Mouse (Mus musculus): Measurements from ENCODE around the gene Trpc2.
"Not testable (repeated sequence)": the region's sequence is repeated elsewhere in the genome, so short reads cannot be mapped to it uniquely, and the experiment has no call there.

Gene Trpc2

DNA sequence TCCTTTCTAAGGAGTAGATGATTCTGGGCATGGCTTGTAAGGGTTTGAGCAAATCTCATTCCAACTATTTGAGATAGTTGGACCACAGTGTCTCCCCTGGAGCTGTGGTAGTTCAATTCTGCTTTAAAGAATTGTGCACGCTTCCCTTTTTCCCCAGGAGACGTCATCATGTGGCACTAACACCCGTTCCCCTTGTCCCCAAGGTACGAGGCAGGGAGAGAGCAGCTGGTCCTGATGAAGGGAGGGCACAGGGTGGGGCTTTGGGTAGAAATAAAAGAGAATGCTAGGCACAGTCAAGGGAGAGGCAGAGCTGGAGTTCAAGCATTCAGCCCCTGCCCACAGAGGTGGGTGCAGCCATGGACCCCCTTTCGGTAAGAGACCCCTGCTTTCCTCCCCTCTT, at the start of gene Trpc2:
Gene Trpc2 (plus strand): TSS at position 301 of the 400 bp plus-strand sequence.
- DNase-seq (ENCODE audit: low spot score in 2 of 2), result no peak

DNA sequence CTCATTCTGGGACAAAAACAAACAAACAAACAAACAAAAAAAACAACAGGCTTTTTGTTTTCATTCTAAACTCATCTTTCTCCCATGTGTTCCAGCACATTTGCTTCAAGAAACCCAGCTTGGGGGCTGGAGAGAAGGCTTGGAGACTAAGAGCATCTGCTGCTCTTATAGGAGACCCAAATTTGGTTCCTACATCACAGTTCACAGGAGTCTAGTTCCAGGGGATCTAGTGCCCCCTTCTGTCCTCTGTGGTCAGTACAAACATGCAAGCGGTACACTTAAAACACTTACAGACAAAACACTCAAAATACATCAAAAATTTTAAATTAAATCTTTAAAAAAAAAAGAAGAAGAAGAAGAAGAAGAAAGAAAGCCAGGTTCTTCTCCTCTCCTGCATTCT, 48.0 kb upstream of the Trpc2 start:
- DNase-seq (ENCODE audit: low spot score in 2 of 2), result no peak

DNA sequence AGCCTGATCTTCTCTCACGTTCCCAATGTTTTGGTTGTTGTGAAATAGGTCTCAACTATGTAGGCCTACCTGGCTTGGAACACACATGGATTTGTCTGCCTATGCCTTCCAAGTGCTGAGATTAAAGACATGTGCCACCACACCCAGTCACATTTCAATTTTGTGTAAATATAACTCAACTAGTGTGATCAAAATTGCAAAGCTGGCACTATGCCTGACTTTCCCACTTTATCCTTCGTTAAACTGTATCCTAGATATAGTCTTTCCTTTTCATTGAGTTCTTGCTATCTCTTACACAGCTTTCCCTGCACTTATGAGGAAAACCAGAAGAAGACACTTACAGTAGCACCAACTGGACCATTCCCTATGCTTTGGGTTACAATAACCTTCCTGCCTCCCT, 47.4 kb upstream of the Trpc2 start:
- DNase-seq (ENCODE audit: low spot score in 2 of 2), result no peak

DNA sequence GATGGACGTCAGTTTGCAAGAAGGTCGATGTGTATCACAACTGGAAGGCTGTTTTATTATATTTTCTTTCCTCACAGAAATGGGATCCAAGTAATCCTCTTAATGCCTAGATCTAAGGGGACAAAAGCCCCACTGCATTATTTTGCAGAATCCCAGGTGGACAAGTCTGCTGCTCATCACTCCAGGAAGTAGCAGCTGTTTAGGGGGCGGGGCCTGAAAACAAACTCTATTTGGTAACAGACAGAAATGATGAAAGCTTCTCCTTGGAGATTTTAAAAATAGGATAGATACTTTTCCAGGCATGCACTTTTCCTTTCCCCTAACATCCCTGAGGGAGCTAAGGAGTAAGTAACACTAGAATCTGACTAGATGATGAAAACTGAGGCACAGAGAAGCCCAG, 45.6 kb upstream of the Trpc2 start:
- no peak for DNase-seq (ENCODE audit: low spot score in 2 of 2)

DNA sequence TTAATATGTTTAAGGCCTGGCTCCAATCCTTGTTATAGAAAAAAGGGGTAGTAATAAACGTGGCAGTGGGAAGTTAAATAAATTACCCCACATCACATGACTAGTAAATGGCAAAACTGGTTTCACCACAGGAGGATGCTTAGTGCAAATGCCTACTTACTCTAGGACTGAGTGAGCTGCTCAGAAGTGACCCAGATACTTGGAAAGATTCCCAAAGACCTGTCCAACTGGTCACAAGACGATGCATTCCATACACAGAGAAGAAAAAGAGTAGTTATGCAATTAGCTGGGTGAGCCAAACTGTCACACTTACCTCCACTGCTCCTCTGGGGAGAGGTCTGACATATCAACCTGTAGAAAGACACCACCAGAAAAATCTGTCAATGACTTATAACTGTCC, 40.6 kb upstream of the Trpc2 start:
- DNase-seq (ENCODE audit: low spot score in 2 of 2), result no peak

DNA sequence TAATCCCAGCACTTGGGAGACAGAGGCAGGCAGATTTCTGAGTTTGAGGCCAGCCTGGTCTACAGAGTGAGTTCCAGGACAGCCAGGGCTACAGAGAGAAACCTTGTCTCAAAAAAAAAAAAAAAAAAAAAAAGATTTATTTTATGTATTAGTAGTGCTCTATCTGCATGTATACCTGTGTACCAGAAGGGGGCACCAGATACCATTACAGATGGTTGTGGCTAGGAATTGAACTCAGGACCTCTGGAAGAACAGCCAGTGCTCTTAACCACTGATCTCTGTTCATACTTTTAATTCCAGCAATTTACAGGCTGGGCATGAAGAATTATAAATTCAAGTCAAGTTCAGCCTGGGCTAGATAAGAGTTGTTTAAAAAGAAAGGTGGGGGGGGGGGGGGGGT, 34.4 kb upstream of the Trpc2 start:
- DNase-seq (ENCODE audit: low spot score in 2 of 2), result not testable (repeated sequence)

DNA sequence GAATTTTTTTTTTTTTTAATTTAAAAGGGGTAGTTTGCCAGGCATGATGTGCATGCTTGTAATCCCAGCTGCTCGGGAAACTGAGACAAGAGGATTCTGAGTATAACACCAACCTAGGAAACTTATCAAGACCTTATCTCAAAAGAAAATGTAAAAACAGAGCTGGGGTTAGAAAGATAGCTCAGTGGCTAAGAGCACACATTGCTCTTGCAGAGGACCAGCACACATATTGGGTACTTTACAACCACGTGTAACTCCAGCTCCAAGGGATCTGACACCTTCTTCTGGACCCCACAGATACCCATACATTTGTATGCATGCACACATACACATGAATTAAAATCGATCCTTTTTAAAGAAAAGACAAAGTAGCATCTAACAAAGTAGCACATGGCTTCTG, 21.6 kb upstream of the Trpc2 start:
- DNase-seq (ENCODE audit: low spot score in 2 of 2), result no peak

DNA sequence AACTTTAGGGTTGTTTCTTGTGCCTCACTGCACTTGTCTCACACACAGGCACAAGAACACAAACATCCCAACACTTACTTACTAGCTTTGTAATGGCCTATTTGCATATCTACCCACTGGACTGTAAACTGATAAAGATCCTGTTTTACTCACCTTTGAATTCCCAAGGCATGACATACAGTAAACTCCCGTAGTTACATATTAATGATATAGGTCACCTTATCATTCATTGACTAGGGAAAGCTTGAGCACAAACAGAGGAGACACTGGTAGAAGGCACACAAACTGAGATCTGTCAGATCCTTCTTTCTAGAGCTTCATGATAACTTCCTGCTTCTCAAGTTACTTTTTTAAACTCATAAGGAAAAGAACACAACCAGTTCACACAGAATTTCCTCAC, 20.7 kb upstream of the Trpc2 start:
- no peak for DNase-seq (ENCODE audit: low spot score in 2 of 2)

DNA sequence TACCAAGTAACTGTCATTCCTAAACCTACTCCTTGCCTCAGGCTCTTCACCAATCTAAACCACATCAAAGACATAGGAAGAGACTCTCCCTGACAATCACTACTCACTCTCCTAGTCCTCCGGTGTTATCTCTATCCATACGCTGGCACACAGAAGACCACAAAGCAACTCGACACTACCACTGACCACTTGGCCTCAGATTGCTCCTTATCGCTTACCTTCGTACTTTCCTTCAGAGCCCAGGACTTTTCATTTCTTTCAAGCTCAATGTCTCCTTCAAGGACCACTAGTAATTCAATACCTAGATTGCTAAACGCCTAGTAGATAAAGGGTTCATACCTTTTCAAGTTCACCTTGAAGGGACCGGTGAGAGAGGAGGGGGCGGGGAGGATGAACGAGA, 19.0 kb upstream of the Trpc2 start:
- DNase-seq (ENCODE audit: low spot score in 2 of 2), result no peak

DNA sequence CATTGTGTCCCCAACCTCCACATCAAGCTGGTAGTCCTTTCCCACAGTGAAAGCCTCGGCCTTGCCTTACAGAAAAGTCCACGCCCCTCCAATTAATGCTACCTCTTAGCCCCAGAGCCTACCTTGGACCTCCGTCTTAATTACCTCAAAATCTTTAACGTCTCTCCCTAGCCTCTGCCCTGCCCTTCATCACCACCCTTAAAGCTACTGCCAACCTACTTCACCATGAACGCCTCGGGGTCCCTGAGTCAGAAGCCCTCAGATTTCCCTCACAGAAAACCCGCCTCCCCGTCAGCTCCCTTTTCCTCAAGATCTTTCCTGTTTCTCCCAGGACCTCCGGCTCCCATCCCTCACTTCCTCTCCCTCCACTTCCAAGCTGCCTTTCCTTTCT, 18.3 kb upstream of the Trpc2 start:
- DNase-seq (ENCODE audit: low spot score in 2 of 2), result no peak

DNA sequence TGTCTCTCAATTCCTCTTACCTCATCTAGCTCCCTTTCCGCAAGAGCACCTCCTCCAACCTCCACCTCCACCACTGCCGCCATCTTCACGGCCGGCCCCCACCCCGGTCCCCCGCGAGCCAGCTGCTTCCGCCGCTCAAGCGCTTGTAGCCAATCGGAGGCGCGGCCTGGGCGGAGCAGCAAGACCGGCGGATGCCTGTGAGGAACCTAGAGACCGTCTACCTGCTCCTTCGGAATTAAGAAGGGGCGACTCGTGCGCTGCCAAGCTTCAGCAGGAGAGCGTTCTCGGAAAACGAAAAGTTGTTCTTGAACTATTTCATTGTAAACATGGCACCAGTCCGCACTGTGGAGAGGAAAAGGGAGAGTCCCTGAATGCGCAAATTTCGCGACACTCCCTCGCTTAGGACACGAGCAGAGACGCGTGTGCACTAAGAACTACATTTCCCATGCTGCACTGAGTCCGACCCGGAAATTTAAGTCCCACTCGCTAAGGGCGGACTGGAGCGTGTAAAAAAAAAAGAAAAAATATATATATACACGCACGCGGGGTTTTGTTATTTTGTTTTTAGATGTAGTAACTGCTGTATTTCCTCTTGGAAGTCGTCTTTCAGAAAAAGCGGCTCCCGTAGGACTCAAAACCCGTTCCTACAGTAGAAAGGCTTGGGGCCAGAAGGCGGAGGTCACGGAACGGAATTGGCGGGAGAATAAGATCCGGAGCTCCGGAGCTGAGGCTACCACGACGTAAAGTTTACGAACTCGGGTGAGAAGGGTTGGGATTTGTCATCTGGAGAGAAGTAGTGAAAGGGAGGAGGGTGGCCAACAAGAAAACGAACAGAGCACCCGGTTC, 17.6 kb upstream of the Trpc2 start, which contains the start of the genes Rnf121, Xndc1 and Xntrpc:
Gene Rnf121 (minus strand): TSS at position 424 of the 846 bp plus-strand sequence.
Gene Xndc1 (plus strand): TSS at position 466 of the 846 bp plus-strand sequence.
Gene Xntrpc (plus strand): TSS at position 668 of the 846 bp plus-strand sequence.
- DNase-seq (ENCODE audit: low spot score in 2 of 2), result peak; percentile 79 to 86

DNA sequence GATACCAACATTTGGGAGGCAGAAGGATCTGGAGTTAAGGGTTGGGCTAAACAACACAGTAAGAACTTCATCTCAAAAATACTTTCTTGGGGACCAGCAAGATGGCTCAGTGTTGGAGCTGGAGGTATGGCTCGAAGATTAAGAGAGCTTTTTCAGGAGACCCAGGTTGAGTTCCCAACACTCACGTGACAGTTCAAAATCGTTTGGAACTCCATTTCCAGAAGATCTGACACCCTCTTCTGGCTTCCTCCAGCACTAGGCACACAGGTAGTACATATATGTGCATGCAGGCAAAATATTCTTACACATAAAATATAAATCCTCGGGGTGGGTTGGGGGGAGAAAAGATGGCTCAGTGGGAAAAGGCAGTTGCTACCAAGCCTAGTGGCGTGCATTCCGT, 16.6 kb upstream of the Trpc2 start:
- DNase-seq (ENCODE audit: low spot score in 2 of 2), result no peak

DNA sequence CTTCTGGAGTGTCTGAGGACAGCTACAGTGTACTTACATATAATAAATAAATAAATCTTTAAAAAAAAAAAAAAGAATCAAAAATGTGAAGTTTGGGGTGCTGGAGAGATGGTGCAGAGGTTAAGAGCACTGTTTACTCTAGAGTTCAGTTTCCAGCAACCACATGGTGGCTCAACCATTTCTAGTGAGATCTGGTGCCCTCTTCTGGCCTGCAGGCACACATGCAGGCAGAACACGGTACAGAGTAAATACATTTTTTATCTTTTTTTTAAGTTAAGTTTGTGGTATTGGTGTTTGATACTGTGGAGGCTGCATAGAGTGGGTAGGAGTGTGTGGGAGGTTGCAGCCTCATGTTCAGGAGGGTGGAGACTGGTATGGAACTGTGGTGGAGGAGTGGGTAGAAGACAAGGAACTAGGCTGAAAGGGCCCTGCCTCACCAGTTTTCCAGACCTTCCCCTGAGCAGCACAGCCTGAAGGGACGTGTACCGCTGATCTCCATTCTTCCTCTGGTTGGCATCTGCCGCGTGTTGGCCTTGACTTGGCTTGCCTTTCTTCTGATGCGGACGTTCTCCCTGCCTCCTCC, 6.1 kb upstream of the Trpc2 start:
- DNase-seq (ENCODE audit: low spot score in 2 of 2), result peak in 1 of 2 experiments; percentile 27

DNA sequence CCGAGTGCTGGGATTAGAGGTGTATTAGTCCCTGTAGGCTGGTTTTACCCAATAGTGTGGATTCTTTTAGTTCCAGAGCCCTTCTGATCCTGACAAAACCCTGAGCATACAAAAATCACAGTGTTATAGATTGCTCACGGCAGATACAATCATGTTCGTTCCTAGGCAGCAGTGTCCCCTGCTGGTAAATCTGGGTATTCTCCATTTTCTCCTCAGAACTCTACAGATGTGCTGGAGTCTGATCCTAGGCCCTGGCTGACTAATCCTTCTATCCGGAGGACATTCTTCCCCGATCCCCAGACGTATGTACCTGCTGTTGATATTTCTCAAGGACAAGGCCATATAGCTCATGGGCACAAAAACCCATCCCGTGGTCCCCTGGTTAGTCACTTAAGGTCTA, 4.4 kb upstream of the Trpc2 start:
- no peak for DNase-seq (ENCODE audit: low spot score in 2 of 2)

DNA sequence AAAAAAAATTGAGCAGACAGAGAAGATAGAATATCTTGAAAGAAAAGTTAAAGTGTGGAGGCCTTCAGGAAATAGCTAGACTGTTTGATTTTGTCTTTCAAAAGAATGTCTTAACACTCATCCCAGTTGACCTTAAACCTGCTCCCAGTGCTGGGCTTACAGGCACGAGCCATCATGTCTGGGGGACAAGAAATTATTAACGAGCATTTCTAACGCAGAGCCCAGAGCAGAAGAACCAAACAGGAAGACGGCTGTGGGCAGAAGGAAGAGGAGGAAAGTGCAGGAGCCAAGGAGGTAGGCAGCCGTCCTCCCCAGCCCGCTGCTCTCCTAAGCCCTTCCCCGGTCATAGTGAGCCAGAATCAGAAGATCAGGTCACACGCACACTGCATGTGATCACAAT, 2.6 kb upstream of the Trpc2 start:
- no peak for DNase-seq (ENCODE audit: low spot score in 2 of 2)

DNA sequence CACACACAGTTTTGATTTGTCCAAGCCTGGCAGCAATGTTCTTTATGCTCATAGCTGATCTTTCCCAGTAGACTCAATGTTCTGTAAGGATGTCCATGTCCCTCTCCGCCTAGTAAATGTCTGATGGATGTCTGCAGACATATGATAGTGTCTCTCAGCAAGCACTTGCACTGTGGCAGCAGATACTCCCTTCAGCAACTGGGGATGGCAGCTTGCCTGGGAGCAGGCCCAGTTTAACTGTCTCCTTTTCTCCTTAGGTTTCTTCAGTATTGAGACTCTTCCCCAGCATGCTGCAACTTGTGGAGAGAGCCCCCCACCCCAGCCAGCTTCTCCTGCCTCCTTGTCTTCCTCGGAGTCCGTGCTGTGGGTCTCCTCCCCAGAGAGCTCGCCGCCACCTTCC, 1.1 kb upstream of the Trpc2 start:
- no peak for DNase-seq (ENCODE audit: low spot score in 2 of 2)

DNA sequence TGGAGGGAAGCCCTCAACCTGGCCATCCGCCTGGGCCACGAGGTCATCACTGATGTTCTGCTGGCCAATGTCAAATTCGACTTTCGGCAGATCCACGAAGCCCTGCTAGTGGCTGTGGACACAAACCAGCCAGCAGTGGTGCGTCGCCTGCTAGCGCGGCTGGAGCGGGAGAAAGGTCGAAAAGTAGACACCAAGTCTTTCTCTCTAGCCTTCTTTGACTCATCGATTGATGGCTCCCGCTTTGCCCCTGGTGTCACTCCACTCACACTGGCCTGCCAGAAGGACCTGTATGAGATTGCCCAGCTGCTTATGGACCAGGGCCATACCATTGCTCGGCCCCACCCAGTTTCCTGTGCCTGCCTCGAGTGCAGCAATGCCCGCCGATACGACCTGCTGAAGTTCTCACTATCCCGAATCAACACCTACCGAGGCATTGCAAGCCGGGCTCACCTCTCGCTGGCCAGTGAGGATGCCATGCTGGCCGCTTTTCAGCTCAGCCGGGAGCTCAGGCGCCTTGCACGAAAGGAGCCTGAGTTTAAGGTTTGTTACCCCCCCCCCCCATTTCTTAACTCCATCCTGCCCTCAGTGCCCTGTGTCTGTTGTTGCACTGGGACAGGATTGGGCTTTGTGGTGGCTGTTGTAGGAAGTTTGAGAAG, 1.3 kb downstream of the Trpc2 start:
- no peak for DNase-seq (ENCODE audit: low spot score in 2 of 2)

DNA sequence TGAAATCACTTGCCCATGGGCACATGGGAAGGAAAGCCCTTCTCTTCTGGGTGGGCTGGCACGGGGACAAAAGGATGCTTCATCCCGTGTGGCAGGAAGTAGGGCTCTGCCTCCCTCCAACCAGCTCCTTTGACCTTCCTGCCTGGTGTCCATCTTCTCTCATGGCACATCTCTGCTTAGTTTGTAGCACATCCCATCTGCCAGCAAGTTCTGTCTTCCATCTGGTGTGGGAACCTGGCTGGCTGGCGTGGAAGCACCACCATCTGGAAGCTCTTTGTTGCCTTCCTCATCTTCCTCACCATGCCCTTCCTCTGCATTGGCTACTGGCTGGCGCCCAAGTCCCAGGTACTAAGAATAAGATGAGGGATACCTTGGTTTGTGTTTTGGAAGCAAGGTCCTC, 4.4 kb downstream of the Trpc2 start:
- no peak for DNase-seq (ENCODE audit: low spot score in 2 of 2)

DNA sequence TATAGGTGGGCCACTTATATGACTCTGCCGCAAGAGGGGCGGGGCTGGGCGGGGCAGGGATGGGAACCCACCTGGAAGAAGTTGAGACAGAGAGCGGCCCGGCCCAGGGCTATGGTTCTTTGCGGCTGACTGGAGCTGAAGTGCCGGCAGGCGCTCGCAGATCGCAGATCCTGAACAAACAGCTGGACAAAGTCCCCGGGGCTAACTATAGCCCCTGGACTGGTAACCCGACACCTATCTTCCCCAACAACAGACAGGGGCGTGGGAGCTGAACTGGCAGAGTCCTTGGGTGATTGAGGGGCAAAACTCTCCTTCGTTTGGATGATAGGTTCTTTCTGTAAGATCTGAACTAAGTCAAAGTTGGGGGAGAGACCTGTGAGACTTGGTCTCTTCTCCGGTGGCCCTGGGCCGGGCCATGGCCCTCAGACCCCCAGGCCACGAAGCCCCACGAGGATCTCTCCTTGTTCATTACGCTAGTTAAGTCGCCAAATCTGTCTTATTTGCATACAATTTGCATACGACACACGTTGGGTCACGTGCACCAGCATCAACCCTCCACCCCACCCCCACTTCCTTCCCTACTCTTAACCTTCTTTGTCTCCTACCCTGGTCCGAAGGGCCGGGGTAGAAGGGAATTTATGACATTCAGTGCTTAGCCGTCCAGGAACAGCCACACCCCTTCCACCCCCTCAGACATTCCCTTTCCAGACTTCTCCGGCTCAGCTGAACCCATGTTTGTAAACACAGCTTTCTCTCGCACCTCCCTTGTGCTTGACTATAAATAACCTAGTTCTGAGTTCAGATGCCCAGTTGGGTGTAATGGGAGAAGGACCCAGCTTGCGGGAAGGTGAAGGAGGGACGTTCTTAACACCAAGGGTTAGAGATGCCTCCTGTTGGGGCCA, 17.1 kb downstream of the Trpc2 start:
- DNase-seq (ENCODE audit: low spot score in 2 of 2), result peak in 1 of 2 experiments; percentile 13

DNA sequence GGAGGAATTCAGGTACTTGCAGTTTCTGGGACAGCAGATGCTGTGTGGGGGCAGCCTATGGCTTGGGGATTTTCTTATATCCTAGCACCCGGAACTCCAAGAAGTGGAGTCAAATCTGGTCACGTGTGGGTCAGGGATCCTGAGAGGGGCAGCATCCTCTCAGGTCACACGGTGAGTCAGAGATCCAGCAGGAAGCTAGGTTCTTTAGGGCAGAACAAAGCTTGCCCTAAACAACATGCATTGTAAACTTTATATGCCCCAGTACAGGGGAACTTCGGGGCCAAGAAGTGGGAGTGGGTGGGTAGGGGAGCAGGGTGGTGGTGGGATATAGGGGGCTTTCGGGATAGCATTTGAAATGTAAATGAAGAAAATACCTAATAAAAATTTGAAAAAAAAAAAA, 18.0 kb downstream of the Trpc2 start:
- no peak for DNase-seq (ENCODE audit: low spot score in 2 of 2)

DNA sequence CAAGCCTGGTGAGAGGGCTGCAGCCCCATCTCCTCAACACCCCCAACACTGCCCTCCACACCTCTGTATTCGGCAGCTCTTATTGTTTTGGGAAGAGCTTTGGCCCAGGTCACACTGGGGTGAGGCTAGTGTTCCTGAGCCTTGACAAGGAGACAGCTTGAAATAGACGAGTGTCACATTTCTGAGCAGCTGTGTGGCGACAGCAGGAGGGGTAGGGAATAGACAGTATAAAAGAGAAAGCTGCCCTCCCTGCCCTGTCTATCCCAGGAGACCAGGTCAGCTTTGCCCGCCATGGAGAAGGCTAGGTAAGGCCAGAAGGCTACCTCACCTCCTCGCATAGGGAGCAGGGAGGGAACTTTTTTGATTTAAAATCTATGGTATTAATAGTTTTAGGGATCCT, 18.6 kb downstream of the Trpc2 start, which contains the start of gene Art1:
Gene Art1 (plus strand): TSS at position 257 of the 400 bp plus-strand sequence.
- no peak for DNase-seq (ENCODE audit: low spot score in 2 of 2)

DNA sequence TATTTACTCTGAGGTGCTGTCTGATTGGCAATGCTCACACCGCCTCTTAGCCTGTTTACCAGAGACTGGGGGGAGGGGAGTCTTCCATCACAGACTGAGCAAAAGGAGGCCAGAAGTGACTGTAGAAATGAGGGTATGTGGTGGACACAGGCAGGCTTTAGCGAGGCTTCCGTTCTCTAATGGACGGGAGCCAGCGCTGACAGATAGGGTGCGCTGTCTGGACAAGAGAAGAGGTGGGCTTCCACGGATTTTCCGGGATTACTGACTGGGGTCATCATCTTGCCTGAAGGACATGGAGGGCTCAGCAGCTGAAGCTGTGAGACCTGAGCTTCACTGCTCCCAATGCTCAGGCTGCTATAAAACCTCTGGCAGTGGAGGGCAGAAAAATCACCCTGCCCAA, 19.3 kb downstream of the Trpc2 start:
- no peak for DNase-seq (ENCODE audit: low spot score in 2 of 2)

Measured in spleen, postnatal 14 days (tissue).